Mouse (Mus musculus): ENCODE measurements around the gene 1700022I11Rik.

The 1700022I11Rik gene

GRCm38 (mm10) chr4:43000141-43000986 lies 31.0 kb downstream of the 1700022I11Rik start, which contains the start of gene Vcp:
Gene Vcp, minus strand, starts transcription at chr4:43000507.
- DNase-seq (ENCODE audit: extremely low read depth, insufficient read length, low spot score) = peak; percentile 99

- no peak for DNase-seq (ENCODE audit: extremely low read depth, insufficient read length, low spot score)
These were observed 31.9 kb downstream of the 1700022I11Rik start for GRCm38 (mm10) chr4:43001272-43001671.

- DNase-seq (ENCODE audit: extremely low read depth, insufficient read length, low spot score) = no peak
These were observed 33.5 kb downstream of the 1700022I11Rik start for GRCm38 (mm10) chr4:43002756-43003439.

GRCm38 (mm10) chr4:43004951-43005350 lies 35.5 kb downstream of the 1700022I11Rik start:
- DNase-seq (ENCODE audit: extremely low read depth, insufficient read length, low spot score) = no peak

GRCm38 (mm10) chr4:43005765-43006164 lies 36.4 kb downstream of the 1700022I11Rik start:
- DNase-seq (ENCODE audit: extremely low read depth, insufficient read length, low spot score) = peak; percentile 61

- peak; percentile 93 for DNase-seq (ENCODE audit: extremely low read depth, insufficient read length, low spot score)
These were observed 41.0 kb downstream of the 1700022I11Rik start, which contains the start of gene Fancg for GRCm38 (mm10) chr4:43010161-43011038. Gene Fancg, minus strand, starts transcription at chr4:43010506.

GRCm38 (mm10) chr4:43012091-43012490 lies 42.7 kb downstream of the 1700022I11Rik start:
- DNase-seq (ENCODE audit: extremely low read depth, insufficient read length, low spot score) = peak; percentile 41

GRCm38 (mm10) chr4:43018156-43018555 lies 48.8 kb downstream of the 1700022I11Rik start:
- no peak for DNase-seq (ENCODE audit: extremely low read depth, insufficient read length, low spot score)

- DNase-seq (ENCODE audit: extremely low read depth, insufficient read length, low spot score) = no peak
These were observed 49.8 kb downstream of the 1700022I11Rik start for GRCm38 (mm10) chr4:43019176-43019575.

- no peak for DNase-seq (ENCODE audit: extremely low read depth, insufficient read length, low spot score)
These were observed 50.4 kb downstream of the 1700022I11Rik start for GRCm38 (mm10) chr4:43019641-43020465.

- DNase-seq (ENCODE audit: extremely low read depth, insufficient read length, low spot score) = no peak
These were observed 51.5 kb downstream of the 1700022I11Rik start for GRCm38 (mm10) chr4:43020876-43021275.

- DNase-seq (ENCODE audit: extremely low read depth, insufficient read length, low spot score) = no peak
These were observed 51.9 kb downstream of the 1700022I11Rik start for GRCm38 (mm10) chr4:43021341-43021740.

GRCm38 (mm10) chr4:43024673-43025072 lies 55.3 kb downstream of the 1700022I11Rik start:
- DNase-seq (ENCODE audit: extremely low read depth, insufficient read length, low spot score) = no peak

GRCm38 (mm10) chr4:43025084-43025960 lies 55.9 kb downstream of the 1700022I11Rik start, which contains the start of gene Pigo:
Gene Pigo, minus strand, starts transcription at chr4:43025819.
- peak; percentile 97 for DNase-seq (ENCODE audit: extremely low read depth, insufficient read length, low spot score)

GRCm38 (mm10) chr4:43029121-43029520 lies 59.7 kb downstream of the 1700022I11Rik start:
- no peak for DNase-seq (ENCODE audit: extremely low read depth, insufficient read length, low spot score)

- no peak for DNase-seq (ENCODE audit: extremely low read depth, insufficient read length, low spot score)
These were observed 60.3 kb downstream of the 1700022I11Rik start for GRCm38 (mm10) chr4:43029749-43030148.

GRCm38 (mm10) chr4:43030352-43030751 lies 60.9 kb downstream of the 1700022I11Rik start:
- no peak for DNase-seq (ENCODE audit: extremely low read depth, insufficient read length, low spot score)

- no peak for DNase-seq (ENCODE audit: extremely low read depth, insufficient read length, low spot score)
These were observed 61.4 kb downstream of the 1700022I11Rik start for GRCm38 (mm10) chr4:43030780-43031230.

Measured in 3134 (cell line).